Mouse (Mus musculus) MEL (cell line): ENCODE measurements at regions not wholly inside any gene's neighbourhood (a gene's known extent, or its start where the extent isn't known, plus 50 kb on each side); places are given as distances from the start of the nearest gene placed in this dataset.

ENCODE experiments used
- CTCF ChIP-seq, 3 experiments: IDR thresholded peaks in 2 of 3; conservative IDR thresholded peaks in 1 of 3; 2 replicates each; pipeline ENCODE4 v1.5.1; 2011 to 2012; ENCODE audit warnings: low read length in 3 of 3, low read depth in 2 of 3, mild to moderate bottlenecking in 2 of 3, improper control_type of control experiment in 1 of 3, inconsistent platforms in 1 of 3, mixed read lengths in 1 of 3, moderate library complexity in 1 of 3; ENCODE audit not compliant: control insufficient read depth in 1 of 3, insufficient read depth in 1 of 3, poor library complexity in 1 of 3, severe bottlenecking in 1 of 3
- MAX ChIP-seq: IDR thresholded peaks from 2 replicates; pipeline ENCODE4 v1.6.1; 2011; ENCODE audit warnings: low read length, improper control_type of control experiment
- MXI1 ChIP-seq: IDR thresholded peaks from 2 replicates; pipeline ENCODE4 v1.6.1; 2011; ENCODE audit warnings: mild to moderate bottlenecking, low read depth, low read length, improper control_type of control experiment

DNA sequence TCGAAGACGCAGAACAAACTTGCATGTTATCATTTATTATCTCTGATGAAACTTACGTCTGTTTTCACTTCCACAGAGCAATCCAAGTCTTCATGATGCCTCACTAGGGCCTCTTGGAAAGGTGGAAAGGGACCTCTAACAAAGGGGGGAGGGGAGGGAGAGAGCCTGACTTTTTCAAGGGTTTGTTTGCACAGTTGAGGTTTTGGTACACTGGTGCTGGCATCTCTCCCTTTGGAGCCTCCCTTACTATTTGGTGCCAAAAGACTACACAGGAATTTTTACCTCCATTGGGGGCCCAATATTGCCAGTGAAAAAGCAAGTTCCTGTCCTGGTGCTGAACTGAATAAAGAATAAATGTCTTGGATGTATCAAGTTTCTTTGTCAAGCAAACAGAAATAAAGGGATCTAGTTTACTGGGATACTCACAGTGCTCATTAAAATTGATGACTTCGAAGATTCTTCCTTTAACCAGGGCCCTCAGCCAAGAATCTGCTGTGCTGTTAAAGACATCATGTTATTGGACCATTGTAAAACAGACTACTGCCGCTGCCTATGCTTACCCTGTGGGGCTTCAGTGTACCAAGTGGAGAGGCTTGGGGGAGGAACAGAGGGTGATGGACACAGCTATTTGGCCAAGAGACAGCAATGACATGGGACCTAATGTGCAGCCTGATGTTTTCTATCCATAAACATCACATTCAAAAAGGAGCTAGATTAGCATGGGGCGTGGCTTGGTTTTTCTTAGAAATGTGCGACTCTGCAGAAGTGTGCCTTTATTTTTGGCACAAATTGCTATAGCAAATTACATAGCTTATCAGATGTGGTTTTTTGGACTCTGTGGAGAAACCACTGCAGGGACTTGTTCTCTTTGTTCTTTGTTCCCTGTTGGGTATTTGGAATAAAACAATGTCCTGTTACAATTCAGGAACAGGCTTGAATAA, 160.3 kb upstream of the Cited2 start:
- TF ChIP-seq CTCF (IDR thresholded peaks at IDR 0.05 in 2 of 3, conservative IDR thresholded peaks at IDR 0.05 in 1 of 3; ENCODE audit: control insufficient read depth in 1 of 3, insufficient read depth in 1 of 3, low read depth in 2 of 3, low read length in 3 of 3, poor library complexity in 1 of 3, severe bottlenecking in 1 of 3) (no peak), MAX (no peak), MXI1 (no peak)
